Mouse (Mus musculus): ENCODE measurements around the gene Psmb3. TPM values are rescaled to one million over a fixed set of nuclear protein-coding genes. Genes with fewer than 3 reads are reported as not detected.
"Not testable (repeated sequence)": the region's sequence is repeated elsewhere in the genome, so short reads cannot be mapped to it uniquely, and the experiment has no call there.

Gene Psmb3
- polyA plus RNA-seq, 1 experiment: 241 TPM

DNA sequence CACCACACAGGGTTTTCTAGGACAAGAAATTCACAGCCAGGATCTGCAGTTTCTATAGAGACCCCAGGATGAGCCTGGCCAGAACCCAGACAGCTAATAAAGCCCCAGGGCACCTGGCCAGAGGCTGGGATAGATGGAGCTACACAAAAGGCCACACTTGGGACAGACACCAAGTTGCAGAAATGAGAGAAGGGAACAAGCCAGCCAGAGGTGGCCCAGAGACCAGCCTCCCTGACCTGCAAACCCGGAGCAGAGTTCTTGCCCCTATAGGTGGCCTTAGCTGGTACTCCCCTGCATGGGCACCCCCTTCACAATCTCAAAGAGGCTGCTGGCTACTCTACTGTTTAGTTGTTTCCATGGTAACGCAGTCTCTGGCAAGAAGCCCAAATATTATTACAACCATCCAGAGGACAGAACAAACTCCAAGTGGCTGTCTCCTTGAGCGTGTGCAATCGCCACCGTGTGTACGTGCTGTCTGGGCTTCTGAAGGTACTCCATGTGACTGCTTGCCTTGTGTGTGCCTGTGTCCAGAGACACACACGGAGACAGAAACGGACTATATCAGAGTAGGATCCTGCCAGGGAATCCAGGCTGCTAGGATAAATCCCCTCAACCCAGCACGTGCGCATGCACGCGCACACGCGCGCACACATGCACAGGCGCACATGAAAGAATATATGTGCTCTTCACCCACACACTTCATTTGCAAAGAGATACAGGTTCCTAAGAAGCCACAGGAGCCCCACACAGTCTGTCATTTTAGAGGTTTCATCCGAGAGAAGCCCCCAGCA, 8.1 kb upstream of the Psmb3 start:
- peak in 1 of 2 experiments; percentile 62 for DNase-seq (ENCODE audit: extremely low spot score in 1 of 2, low spot score in 1 of 2)

- peak in 1 of 2 experiments; percentile 20 for DNase-seq (ENCODE audit: extremely low spot score in 1 of 2, low spot score in 1 of 2)
Observed at GRCm38 (mm10) chr11:97695712-97696401, 7.3 kb upstream of the Psmb3 start.

DNA sequence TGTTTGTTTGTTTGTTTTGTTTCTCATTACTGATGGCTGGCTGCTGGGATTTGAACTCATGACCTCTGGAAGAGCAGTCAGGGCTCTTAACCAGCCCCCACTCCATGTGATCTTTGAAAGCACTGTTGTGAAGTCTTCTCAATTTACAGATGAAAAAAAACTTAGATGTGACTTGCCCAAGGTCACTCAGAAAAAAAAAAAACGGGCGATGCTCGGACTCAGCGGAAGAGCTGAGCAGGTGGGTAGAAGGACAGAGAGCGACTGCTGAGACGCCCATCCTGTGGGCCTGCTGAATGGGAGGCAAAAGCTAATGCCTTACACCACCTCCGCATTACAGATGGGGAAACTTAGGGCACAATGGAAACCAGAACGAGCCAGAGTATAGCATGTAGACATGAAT, 6.5 kb upstream of the Psmb3 start:
- DNase-seq (ENCODE audit: extremely low spot score in 1 of 2, low spot score in 1 of 2): no peak

DNA sequence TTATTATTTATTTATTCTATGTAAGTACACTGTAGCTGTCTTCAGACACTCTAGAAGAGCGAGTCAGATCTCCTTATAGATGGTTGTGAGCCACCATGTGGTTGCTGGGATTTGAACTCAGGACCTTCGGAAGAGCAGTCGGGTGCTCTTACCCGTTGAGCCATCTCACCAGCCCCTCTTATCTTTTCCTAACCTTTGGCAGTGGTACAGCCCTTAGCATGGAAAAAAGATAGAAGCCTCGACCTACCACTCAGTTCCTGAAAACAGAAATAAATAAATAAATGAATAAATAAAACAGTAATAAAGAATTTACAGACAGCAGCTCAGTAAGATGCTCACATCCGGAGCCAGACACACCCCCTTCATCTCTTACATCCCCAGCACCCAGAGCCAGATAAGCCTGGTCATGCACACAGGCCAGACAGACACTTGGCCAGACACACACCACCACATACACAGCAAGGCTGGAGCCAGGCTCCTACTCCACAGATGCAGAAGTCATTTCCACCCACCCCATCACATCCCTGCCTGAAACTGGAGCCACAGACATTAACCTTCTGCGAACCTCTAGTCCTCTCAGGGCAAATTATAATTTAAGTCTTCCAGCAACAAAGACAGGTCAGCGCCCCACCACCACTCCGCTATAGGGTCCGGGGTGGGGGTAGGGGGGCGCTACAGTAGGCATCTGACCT, 5.9 kb upstream of the Psmb3 start:
- DNase-seq (ENCODE audit: extremely low spot score in 1 of 2, low spot score in 1 of 2): no peak

DNA sequence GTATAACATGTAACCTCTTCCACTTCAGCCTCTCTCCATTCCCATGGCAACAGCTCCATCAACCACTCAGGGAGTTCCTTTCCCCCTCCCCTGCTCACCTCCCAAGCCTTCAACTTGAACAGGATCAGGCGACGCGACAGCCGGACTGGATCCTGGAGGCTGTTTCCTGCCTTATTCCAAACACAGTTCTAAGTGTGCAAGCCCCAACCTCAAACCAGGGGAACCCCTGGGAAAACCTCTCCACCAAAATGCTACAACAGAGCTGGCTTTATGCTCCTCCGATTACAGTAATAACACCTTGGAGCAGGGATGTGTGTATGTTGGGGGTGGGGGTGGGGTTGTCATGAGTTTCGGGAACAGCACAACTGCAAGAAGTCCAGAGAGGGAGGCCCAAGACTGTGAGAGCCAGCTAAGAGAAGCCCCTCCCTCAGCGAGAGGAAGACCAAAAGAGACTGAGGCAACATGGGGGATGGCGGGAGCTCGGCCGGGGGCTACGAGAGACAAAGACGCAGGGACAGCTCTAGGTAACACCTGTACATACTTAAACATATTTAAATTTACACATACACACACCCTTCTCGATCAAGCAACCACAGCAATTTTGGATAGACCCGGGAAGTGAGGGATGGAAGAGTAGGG, 5.2 kb upstream of the Psmb3 start:
- no peak for DNase-seq (ENCODE audit: extremely low spot score in 1 of 2, low spot score in 1 of 2)

DNA sequence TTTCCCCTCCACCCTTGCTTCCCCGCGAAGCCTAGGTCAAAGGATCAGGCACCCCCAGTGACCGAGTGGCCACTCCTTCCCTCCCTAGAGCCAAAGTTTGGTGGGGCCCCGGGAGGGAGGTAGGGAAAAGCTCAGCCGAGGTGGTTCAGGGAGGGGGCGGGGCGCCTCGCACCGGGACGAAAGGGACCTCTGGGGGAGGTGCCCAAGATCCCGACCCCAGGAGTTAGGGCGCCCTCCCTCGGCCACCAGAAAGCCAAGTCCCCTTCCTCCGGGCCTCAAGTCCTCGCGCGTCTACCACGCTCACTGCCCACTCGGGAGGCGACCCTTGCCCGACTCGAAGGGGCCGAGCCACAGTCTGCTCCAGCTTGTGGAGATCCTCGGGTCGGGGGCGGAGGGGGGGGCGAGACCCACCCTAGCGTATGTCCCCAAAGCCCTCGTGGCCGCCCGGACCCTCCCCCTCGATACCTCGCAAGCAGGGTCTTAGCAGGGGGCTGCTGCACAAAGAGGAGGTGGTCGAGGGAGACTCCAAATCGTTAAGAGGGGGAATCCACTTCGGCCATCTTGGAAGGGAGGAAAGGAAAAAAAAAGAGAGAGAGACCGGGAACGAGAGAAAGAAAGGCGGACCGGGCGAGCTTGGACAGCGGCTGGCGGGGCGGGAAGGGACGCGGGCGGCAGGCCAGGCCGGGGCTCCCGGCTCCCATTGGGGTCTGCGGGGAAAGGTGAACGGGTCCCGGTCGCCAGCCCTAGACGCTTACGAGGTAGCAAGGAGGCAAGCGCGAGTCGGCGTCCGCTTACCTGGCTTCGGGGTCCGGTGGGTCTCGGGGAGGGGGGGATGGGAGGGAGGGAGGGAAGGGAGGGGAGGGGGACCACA, 4.2 kb upstream of the Psmb3 start:
- DNase-seq (ENCODE audit: extremely low spot score in 1 of 2, low spot score in 1 of 2): peak in 1 of 2 experiments; percentile 51

GRCm38 (mm10) chr11:97699626-97700002, 3.6 kb upstream of the Psmb3 start:
- peak; percentile 80 to 90 for DNase-seq (ENCODE audit: extremely low spot score in 1 of 2, low spot score in 1 of 2)

DNA sequence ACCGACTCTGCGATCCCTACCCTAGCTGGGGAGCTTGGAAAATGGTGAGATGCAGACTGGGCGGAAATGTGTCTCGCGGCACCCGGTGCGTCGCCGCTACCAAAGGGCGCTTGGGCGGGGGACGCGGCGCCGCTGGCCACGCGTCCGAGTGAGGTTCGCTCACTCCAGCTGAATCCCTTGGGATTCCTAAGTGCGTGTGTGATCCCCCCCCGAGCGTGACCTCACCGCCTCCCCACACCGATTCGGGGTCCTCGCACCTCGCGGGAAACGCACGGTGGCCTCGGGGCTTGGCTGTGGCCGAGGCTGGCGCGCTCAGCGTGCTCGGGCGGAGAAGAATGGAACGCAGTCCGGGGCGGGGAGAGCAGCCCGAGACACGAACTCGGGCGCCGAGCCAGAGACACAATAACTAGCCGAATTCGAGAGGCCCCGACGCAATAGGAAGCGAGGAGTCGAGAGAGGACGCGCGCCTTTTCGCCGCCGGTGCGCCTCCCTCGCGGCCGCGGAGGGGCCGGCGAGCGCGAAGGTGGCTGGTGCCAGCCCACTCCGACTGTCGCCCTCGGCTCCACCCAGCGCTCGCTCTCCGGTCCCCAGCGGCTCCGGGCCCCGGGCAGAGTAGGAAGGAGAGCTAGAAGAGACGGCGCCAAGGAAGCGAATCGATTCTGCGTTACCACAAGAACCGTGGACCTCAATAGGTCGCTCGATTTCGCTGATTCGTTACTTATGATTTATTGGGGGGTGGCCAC, 3.0 kb upstream of the Psmb3 start, which contains the start of gene Pcgf2:
Gene Pcgf2 (minus strand): TSS at position 495 of the 743 bp plus-strand sequence.
- DNase-seq (ENCODE audit: extremely low spot score in 1 of 2, low spot score in 1 of 2): peak in 1 of 2 experiments; percentile 72

DNA sequence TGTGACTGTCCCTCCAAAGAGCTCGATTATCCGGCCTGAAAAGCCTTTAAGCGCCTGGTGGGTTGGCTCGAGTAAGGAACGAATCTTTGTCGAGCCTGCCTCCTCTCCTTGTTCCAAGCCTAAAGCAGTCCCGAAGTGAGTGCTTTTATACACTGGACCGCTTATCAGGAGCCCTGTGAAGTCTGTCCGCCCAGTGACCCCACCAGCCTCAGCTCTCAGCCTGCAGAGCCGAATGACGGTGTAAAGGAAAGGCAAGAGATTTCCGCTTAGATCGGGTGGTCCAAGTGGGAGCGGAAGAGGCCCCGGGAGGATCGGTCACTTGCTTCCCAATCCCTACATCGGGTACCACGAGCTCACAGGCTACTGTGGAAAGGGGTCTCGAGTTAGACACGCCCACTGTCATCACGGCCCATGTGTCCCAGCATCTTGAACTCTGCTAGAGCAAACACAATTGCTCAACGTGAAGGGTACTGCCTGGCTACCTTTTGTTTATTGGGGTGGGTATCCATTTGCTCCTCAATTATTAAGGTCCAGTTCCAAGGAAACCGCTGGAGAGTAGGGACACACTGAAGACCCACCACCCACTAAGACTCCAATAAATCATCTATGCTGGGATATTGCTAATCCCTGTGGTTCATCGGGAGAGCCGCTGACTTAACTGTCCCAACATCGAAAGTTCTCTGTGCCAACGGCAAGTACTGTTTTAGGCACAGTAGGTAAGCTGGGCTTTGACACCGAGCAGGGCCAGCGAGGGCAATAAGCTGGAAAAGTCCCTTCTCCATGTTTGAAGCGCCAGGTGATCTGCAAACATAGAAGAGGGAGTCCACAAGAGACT, 2.2 kb upstream of the Psmb3 start:
- no peak for DNase-seq (ENCODE audit: extremely low spot score in 1 of 2, low spot score in 1 of 2)

DNA sequence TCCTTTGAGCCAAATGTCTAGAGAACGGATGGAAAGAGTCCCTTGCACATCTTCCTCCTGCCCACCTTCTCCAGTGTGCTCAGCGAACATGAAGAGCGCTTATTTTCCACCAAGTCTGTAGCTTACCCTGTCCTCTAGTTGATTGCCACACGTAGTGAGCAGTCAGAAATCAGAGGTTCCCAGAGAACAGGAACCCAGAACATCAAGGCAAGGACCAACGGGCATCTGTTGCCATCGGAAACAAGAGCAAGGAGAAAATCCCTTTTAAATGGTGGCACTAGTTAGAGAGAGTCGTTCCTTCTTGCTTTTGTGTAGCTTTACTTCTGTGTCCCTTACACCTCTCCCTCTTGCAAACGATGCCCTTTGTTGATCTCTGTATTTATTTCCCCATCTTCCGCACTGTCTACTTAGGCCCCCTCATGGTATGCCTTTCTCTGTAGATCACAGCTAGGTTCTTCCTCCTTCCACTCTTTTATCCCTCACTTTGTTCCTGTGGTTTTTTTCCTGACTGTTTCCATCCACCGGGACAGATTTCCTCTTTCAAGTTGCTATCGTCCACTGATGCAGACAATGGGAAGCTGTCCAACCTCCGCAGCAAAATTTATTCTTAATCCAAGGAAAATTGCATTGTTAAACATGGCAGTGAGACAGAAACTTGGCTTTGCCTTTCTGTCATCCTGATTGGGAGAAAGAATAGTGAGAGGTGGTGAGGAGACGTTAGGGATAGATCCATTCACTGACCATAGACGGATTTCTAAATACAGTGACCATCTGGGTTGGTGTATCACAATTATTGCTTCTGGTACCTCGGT, 1.4 kb upstream of the Psmb3 start:
- DNase-seq (ENCODE audit: extremely low spot score in 1 of 2, low spot score in 1 of 2): peak in 1 of 2 experiments; percentile 34

DNA sequence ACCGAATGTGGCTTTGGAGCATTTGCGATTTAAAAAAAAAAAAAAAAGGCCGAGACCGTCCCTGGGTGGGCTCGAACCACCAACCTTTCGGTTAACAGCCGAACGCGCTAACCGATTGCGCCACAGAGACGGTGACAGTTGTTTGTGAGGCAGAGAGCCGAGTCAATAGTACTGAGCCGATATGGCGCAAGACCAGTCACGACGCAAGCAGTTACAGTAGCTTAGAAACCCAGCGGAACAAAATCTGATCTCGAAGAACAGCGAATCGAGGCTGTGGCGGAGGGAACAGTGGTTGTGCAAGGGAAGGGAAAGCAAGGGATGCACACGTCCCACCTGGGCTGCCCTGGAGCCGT, 830 bp upstream of the Psmb3 start:
- peak; percentile 78 to 96 for DNase-seq (ENCODE audit: extremely low spot score in 1 of 2, low spot score in 1 of 2)

GRCm38 (mm10) chr11:97710067-97710466, 6.9 kb downstream of the Psmb3 start:
- not testable (repeated sequence) for DNase-seq (ENCODE audit: extremely low spot score in 1 of 2, low spot score in 1 of 2)

DNA sequence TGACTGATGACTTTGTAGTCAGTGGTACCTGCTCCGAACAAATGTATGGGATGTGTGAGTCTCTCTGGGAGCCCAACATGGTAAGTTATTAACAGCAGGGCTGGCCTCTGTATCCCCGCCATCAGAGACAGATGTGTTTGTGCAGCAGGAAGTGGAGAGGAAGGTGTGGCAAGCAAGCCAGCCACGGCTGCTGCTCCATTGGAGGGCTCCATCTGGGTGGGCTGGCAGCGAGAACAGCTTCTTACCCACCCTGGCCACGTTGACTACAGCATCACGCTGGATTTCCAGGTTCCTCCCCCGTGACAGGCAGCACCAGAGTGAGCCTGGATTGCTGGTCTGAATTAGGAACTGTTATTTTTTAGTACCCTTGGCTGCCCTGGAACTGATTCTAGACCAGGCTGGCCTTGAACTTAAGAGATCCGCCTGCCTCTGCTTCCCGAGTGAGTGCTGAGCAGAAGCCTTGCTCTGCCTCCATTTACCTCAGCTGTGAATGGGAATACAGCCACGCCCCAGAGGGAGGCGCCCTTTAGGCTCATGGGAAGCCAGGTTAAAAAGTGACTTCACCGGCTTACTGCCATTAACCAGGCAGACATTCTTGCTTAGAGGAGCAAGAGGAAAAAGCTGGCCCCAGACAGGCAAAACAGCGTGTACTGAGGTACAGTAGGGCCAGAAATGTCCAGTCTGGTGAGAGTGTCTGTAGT, 8.2 kb downstream of the Psmb3 start:
- DNase-seq (ENCODE audit: extremely low spot score in 1 of 2, low spot score in 1 of 2): no peak

DNA sequence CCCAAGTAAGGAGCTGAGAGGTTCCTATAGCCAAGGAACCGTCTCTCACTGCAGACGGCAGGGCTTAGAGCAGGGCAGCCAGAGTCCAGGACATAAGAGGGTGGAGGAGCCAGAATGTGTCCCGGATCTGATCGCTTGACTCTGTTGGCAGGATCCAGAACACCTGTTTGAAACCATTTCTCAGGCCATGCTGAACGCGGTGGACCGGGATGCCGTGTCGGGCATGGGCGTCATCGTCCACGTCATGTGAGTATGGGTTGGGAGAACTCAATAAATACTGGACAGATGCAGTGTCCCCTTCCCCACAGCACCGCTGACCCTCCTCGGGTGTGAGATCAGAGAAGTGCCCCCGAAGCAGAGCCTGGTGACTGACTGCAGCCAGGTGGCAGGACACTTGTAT, 9.1 kb downstream of the Psmb3 start:
- no peak for DNase-seq (ENCODE audit: extremely low spot score in 1 of 2, low spot score in 1 of 2)

DNA sequence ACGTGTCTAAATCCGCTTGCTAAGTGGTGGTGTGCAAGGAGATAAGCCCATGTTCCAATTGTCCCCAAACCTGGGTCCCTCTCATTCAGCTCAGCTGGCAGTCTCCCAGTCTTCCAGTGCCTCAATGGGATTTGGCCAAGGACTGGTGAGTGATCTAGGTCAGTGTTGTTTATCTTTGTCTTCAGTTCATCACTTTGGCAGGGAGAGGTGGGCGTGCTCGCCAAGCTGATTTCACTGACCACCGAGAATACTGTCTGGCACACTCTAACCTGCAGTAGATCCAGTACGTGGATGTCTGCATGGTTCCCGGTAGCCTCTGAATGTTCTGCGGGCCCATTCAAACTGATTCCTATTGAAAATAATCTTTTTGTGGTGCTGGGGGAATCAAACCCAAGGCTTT, 10.7 kb downstream of the Psmb3 start:
- DNase-seq (ENCODE audit: extremely low spot score in 1 of 2, low spot score in 1 of 2): peak in 1 of 2 experiments; percentile 19

DNA sequence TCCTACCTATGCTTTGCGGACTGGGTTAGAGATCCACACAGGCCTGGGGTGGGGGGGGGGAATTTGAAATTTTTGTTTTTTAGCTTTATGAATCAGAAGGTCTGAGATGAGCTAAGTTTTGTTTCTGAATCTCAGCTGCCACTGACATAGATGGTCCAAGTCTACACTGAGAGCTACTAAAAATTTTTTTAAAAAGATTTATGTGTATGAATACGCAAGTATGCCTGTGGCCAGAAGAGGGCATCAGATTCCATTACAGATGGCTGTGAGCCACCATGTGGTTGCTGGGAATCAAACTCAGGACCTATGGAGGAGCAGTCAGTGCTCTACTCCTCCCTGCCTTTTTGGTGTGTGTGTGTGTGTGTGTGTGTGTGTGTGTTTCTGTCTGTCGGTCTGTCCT, 11.2 kb downstream of the Psmb3 start:
- no peak for DNase-seq (ENCODE audit: extremely low spot score in 1 of 2, low spot score in 1 of 2)

Data from frontal cortex, adult 2 months (tissue).